Mouse (Mus musculus) midbrain, postnatal 0 days (tissue): Measurements from ENCODE around the gene Adam19. TPM values are rescaled to one million over a fixed set of nuclear protein-coding genes. Genes with fewer than 3 reads are reported as not detected.

Experiments used
- ATAC-seq: fragments of 200-750 bp; cut with Nextera tagmentation; 2 replicates; pipeline ENCODE4 v1.8.0; 2017; ENCODE audit warnings: moderate number of reproducible peaks, mild to moderate bottlenecking, moderate TSS enrichment, moderate library complexity; ENCODE audit not compliant: low FRiP score
- DNase-seq: peaks from one replicate; pipeline ENCODE4 v3.0.0-alpha.2; 2015; ENCODE audit warnings: low spot score
- H3K27ac ChIP-seq: fragments of 300-500 bp; sonication (generic); 2 replicates; pipeline ENCODE4 v1.5.1; 2014; ENCODE audit warnings: low read depth, mild to moderate bottlenecking, low read length, mixed read lengths
- H3K27me3 ChIP-seq: fragments of 300-500 bp; sonication (generic); 2 replicates; pipeline ENCODE4 v1.6.1; 2014; ENCODE audit warnings: low read length, control low read depth, mixed read lengths; ENCODE audit not compliant: insufficient read depth
- H3K36me3 ChIP-seq: fragments of 300-500 bp; sonication (generic); 2 replicates; pipeline ENCODE4 v1.6.1; 2014; ENCODE audit warnings: low read length, control low read depth, mixed read lengths; ENCODE audit not compliant: insufficient read depth
- H3K4me1 ChIP-seq: fragments of 300-500 bp; sonication (generic); 2 replicates; pipeline ENCODE4 v1.6.1; 2014; ENCODE audit warnings: mild to moderate bottlenecking, control low read depth, antibody characterized with exemption, low read length, mixed read lengths; ENCODE audit not compliant: insufficient read depth
- H3K4me2 ChIP-seq: fragments of 300-500 bp; sonication (generic); 2 replicates; pipeline ENCODE4 v1.6.1; 2014; ENCODE audit warnings: low read depth, mild to moderate bottlenecking, low read length, mixed read lengths; ENCODE audit not compliant: poor library complexity, severe bottlenecking
- H3K4me3 ChIP-seq: fragments of 300-500 bp; sonication (generic); 2 replicates; pipeline ENCODE4 v1.5.1; 2014; ENCODE audit warnings: low read depth, mild to moderate bottlenecking, low read length, moderate library complexity
- H3K9ac ChIP-seq: fragments of 300-500 bp; sonication (generic); replicated peaks from 2 replicates; pipeline ENCODE4 v1.6.1; 2014; ENCODE audit warnings: mild to moderate bottlenecking, low read length, moderate library complexity, mixed read lengths; ENCODE audit not compliant: poor library complexity, severe bottlenecking
- H3K9me3 ChIP-seq: fragments of 300-500 bp; sonication (generic); 2 replicates; pipeline ENCODE4 v1.6.1; 2016; ENCODE audit warnings: low read length, control low read depth
- CTCF ChIP-seq: IDR thresholded peaks from 2 replicates; pipeline ENCODE4 v1.5.1; 2016; ENCODE audit warnings: antibody characterized with exemption, mild to moderate bottlenecking
- WGBS: fragments of 180-500 bp; shearing (Covaris S2); extraction: QIAGEN DNeasy Blood & Tissue Kit; methylation state at CpG from one replicate; pipeline ENCODE4 v1.1.7; 2014; 5-methylcytosine and 5-hydroxymethylcytosine counted together
- polyA plus RNA-seq: library from polyadenylated mRNA; unstranded; fragments of >200 nt; fragmentation: Nextera tagmentation; extraction: Ambion mirVana; gene quantifications from 2 replicates; pipeline ENCODE4 v1.2.1, GENCODE M21; 2015
- total RNA-seq: library from RNA; depleted of rRNA; stranded (reverse); fragments of >200 nt; gene quantifications from 2 replicates; pipeline ENCODE4 v1.2.3, GENCODE M21; 2014

The Adam19 gene
- total and polyA plus RNA-seq, 2 experiments from 2014 or later, result 6.1 to 16.9 TPM

- no peak for TF ChIP-seq CTCF
- 86% methylated on average over 4 of the region's 4 CpGs for WGBS
- H3K9me3 ChIP-seq, result no peaks in the 10 kb centered on the region
- ATAC-seq (no peak), DNase-seq (no peak)
- H3K36me3 ChIP-seq, result 0 out of 2 replicates have a peak, but pooled peaks cover 3% of the 10 kb centered on the region
- H3K4me3 ChIP-seq, result no peak overlapping the region
- H3K27ac ChIP-seq, result no peak overlapping the region
- H3K4me2 ChIP-seq, result no peak overlapping the region
- no peaks in the 10 kb centered on the region for H3K4me1 ChIP-seq
- no peak overlapping the region for H3K9ac ChIP-seq
- no peaks in the 10 kb centered on the region for H3K27me3 ChIP-seq
Measured at GRCm38 (mm10) chr11:46089081-46089713, 33.4 kb downstream of the Adam19 start.

DNA sequence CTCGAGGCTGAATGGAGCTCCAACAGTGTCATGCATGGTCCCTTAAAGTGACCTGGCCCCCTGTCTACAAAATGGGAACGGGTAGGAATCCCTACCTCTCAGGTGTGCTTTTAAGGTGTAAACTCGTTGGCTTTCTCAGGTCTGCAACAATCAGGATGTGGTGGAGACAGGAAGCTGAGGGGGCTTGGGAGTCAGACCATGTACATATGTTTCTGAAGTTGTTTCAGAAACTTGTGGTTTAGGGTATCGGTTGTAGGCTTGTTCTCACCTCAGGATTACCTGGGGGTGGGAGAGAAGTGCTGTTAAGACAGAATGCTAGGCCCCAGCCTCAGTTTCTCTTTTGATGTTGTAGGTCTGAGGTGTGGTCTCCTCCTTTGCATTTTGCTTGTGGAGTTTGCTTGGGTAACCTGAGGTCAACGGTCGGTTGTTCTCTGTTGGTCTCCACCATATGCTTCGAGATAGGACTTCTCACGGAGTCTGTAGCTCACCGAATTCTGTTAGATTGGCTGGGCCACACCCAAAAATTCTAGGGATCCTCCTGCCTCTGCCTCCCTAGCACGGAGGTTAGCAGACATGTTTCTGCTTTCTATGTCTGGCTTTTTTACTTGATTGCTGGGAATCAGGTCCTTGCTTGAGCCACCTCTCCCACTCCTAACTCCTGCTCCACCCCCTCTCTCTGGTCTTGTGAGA lies 34.4 kb downstream of the Adam19 start:
- no peak for TF ChIP-seq CTCF
- no peak for DNase-seq

DNA sequence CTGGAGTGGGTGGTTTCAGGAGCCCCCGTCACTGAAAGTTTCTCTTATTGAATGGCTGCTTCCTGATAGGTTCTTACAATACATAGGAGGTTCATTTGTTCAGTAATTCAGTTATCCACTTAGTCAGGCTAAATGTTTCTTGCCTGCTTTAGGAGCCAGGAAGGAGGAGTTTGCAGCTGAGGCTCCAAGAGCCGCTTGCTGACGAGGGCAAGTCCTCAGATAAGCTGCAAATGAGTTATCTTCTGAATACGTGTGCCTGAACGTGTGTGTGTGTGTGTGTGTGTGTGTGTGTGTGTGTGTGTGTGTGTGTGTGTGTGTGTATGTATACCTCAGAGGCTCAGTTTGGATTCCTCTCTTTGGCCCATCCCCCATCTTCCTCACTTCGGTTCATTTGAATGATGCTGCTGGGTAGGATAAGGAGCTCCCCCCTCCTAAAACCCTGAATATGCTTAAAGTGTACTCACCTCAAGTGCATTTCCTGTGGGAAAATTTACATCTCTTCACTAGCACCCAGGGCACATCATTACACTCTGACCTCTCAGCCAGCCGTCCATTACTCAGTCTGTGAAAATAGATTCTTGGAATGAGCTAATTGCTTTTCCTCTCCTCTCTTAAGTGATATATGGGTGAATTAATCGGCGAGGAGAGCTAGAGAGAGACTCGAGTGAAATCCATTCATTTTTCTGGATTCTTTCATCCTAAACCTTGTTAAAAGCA lies 35.3 kb downstream of the Adam19 start:
- Histone ChIP-seq H3K36me3 (peaks cover 13% of the 10 kb centered on the region; the same call in 1 of the 2 replicates), H3K9me3 (no peaks in the 10 kb centered on the region), H3K4me3 (no peak overlapping the region), H3K9ac (no peak overlapping the region), H3K27me3 (no peaks in the 10 kb centered on the region), H3K4me2 (no peak overlapping the region), H3K27ac (no peak overlapping the region), H3K4me1 (no peaks in the 10 kb centered on the region)
- DNase-seq, result no peak
- no peak for ATAC-seq
- TF ChIP-seq CTCF, result no peak
- WGBS, result 73% methylated on average over 10 of the region's 10 CpGs

More for the DNA sequence above, 34.4 kb downstream of the Adam19 start:
- H3K9ac ChIP-seq, result no peak overlapping the region
- no peaks in the 10 kb centered on the region for H3K4me1 ChIP-seq
- H3K36me3 ChIP-seq, result peaks cover 7% of the 10 kb centered on the region; the same call in 1 of the 2 replicates
- no peak for ATAC-seq
- H3K27ac ChIP-seq, result no peak overlapping the region
- 91% methylated on average over 10 of the region's 10 CpGs for WGBS
- H3K4me2 ChIP-seq, result no peak overlapping the region
- H3K9me3 ChIP-seq, result no peaks in the 10 kb centered on the region
- H3K27me3 ChIP-seq, result no peaks in the 10 kb centered on the region
- H3K4me3 ChIP-seq, result no peak overlapping the region

DNA sequence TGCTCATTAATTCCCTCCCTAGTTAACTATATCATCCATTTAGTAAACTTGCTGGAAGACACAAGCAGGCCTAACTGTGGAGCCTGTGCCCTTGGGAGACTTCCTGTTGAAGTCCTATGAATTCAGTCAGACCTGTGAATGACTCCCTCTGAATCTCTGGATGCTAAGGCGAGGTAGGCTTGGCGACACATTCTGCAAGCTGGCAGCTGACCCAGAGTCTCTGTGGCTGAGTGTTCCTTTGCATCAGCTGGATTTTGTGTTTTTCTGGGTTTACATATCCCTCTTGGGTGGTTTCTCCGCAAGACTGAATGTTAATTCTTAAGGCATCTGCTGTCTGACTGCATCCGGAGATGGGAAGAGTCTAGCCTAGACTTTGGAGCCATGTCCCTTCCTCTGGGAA lies 36.3 kb downstream of the Adam19 start:
- DNase-seq, result no peak
- 75% methylated on average over 4 of the region's 4 CpGs for WGBS

DNA sequence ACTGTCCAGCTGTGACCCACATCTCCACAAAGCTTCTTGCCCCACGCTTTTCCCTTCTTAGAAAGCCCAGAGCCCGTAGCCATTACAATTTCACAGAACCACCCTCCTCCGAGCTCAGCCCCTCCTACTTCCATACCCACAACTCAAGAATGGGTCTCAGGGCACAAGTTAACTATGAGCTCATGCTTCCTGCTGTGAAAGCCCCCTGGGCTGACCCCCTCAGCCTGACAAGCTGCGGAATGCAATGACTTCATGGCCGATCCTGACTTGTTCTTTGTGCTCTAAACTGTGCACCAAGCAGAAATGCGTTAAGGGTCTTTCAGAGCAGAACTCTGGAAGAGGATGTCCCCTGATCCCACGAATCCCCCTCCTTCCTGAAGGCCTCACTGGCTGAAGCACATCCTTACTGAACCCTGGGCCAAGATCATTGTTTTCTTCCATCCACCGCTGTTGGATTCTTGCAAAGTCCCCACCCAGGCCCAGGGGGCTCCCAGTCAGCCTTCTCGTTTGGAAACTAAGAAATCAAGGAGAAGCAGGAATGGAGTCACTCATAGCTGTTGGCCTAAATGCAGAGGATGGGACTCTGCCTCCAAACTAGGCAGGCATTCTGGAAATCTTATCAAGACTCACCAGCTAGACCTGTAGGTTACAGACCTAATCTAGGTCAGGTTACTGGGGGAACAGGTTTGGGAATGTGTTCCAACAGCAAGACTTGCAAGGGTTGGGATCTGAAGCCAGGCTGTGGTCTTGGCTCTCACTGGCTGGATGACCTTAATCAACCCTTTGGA lies 39.9 kb downstream of the Adam19 start:
- H3K4me2 ChIP-seq, result no peak overlapping the region
- no peaks in the 10 kb centered on the region for H3K9me3 ChIP-seq
- H3K36me3 ChIP-seq, result peaks cover 16% of the 10 kb centered on the region
- ATAC-seq (no peak), DNase-seq (no peak)
- no peak overlapping the region for H3K27ac ChIP-seq
- TF ChIP-seq CTCF, result no peak
- no peak overlapping the region for H3K4me3 ChIP-seq
- no peak overlapping the region for H3K9ac ChIP-seq
- no peaks in the 10 kb centered on the region for H3K4me1 ChIP-seq
- H3K27me3 ChIP-seq, result no peaks in the 10 kb centered on the region
- 77% methylated on average over 9 of the region's 9 CpGs for WGBS

More for the DNA sequence above, 36.3 kb downstream of the Adam19 start:
- H3K27ac ChIP-seq, result no peak overlapping the region
- no peak overlapping the region for H3K4me3 ChIP-seq
- ATAC-seq, result no peak
- no peaks in the 10 kb centered on the region for H3K27me3 ChIP-seq
- TF ChIP-seq CTCF, result no peak
- H3K36me3 ChIP-seq, result peaks cover 16% of the 10 kb centered on the region; the same call in 1 of the 2 replicates
- no peaks in the 10 kb centered on the region for H3K4me1 ChIP-seq
- H3K4me2 ChIP-seq, result no peak overlapping the region
- no peak overlapping the region for H3K9ac ChIP-seq
- no peaks in the 10 kb centered on the region for H3K9me3 ChIP-seq
